Mouse (Mus musculus) embryonic facial prominence, embryonic 10.5 days (tissue): ENCODE results near the gene Chn1. TPM values are rescaled to one million over a fixed set of nuclear protein-coding genes. Genes with fewer than 3 reads are reported as not detected.

Experiments
- DNase-seq: peaks from one replicate; pipeline ENCODE4 v3.0.0-alpha.2; 2017; ENCODE audit warnings: low spot score
- H3K27ac ChIP-seq: fragments of 300-500 bp; sonication (generic); replicated peaks from 2 replicates; pipeline ENCODE4 v1.5.1; 2016; ENCODE audit warnings: mild to moderate bottlenecking
- H3K27me3 ChIP-seq: fragments of 300-500 bp; sonication (generic); replicated peaks from 2 replicates; pipeline ENCODE4 v1.6.1; 2016; ENCODE audit warnings: low read depth, mild to moderate bottlenecking; ENCODE audit not compliant: poor library complexity, severe bottlenecking
- H3K36me3 ChIP-seq: fragments of 300-500 bp; sonication (generic); replicated peaks from 2 replicates; pipeline ENCODE4 v1.6.1; 2016; ENCODE audit warnings: mild to moderate bottlenecking, moderate library complexity
- H3K4me1 ChIP-seq: fragments of 300-500 bp; sonication (generic); 2 replicates; pipeline ENCODE4 v1.6.1; 2016
- H3K4me3 ChIP-seq: fragments of 300-500 bp; sonication (generic); 2 replicates; pipeline ENCODE4 v1.5.1; 2016; ENCODE audit warnings: mild to moderate bottlenecking, moderate library complexity
- H3K9me3 ChIP-seq: fragments of 300-500 bp; sonication (generic); 2 replicates; pipeline ENCODE4 v1.6.1; 2016; ENCODE audit warnings: mild to moderate bottlenecking
- WGBS: fragments of 180-500 bp; shearing (Covaris S2); methylation state at CpG from one replicate; pipeline ENCODE4 v1.1.7; 2016; 5-methylcytosine and 5-hydroxymethylcytosine counted together
- polyA plus RNA-seq: library from polyadenylated mRNA; unstranded; fragments of >200 nt; fragmentation: Nextera tagmentation; extraction: Ambion mirVana; gene quantifications from 2 replicates; pipeline ENCODE4 v1.2.1, GENCODE M21; 2016

Gene Chn1
- polyA plus RNA-seq, 1 experiment from 2014 or later, result 38.2 TPM

DNA sequence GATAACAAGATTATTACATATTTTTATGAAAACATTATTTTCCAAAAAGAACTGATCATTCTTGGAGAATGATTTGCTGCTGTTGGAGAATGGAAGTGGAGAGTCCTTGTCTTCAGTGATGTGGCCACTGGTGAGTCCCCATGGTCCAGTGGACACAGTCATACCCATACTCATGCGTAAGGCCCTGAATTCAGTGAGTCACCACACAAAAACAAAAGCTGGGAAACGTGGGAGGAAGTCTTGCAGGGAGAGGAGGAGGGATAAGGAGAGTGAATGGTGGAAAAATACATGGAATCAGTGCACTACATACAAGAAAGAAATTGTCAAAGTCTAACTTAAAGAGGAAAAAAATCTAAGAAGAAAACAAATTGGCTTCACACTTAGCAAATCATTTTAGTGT, 47.3 kb downstream of the Chn1 start:
- no peak overlapping the region for H3K4me3 ChIP-seq

DNA sequence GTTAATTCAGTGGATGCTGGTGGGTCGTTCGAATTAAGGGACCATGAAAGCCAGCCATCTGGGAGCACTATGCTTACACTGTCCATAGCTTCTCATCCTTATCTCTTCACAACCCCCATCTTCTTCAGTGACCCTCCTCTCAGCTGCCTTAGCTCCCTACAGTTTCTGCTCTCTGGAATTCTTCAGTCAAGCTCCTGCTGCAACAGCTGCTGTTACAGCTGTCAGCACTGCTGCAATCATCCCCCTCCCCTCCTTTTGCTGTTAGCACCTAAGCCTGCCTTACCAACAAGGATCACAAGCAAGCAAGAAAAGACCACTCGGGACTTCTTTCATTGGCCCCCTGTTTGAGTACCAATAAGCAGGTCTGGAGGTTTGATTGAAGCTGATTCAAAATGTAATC, 50.2 kb downstream of the Chn1 start:
- DNase-seq, result no peak
- WGBS, result 78% methylated on average over 3 of the region's 3 CpGs

More for the DNA sequence above, 47.3 kb downstream of the Chn1 start:
- Histone ChIP-seq H3K4me1 (peaks cover 7% of the 10 kb centered on the region), H3K27me3 (no peaks in the 10 kb centered on the region), H3K9me3 (no peaks in the 10 kb centered on the region), H3K27ac (no peak overlapping the region), H3K36me3 (peaks cover 4% of the 10 kb centered on the region; the same call in 1 of the 2 replicates)
- 69% methylated on average over 2 of the region's 2 CpGs for WGBS
- no peak for DNase-seq

DNA sequence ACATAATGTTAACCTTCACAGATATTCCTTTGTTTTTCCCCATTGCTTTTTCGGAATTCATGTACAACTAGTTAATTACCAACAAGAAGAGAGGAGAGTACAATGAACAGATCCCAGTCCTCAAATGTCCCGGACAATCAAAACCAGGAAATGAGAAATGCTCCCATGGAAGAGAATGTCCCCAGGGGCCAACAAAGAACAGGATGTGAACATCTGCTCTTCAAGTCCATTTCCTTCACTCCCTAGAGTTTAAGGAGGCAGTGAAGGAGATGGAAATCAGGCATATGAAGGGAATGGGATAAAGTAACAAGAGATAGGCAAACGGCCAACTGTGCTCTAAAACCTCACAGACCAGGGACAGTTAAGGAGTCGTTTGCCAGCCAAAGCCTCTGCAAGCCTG, 53.3 kb downstream of the Chn1 start:
- Histone ChIP-seq H3K9me3 (no peaks in the 10 kb centered on the region), H3K27ac (no peak overlapping the region), H3K4me1 (peaks cover 23% of the 10 kb centered on the region), H3K27me3 (no peaks in the 10 kb centered on the region), H3K4me3 (no peak overlapping the region), H3K36me3 (no peaks in the 10 kb centered on the region)
- DNase-seq, result no peak
- WGBS, result 26% methylated on average over 4 of the region's 4 CpGs

More for the DNA sequence above, 50.2 kb downstream of the Chn1 start:
- Histone ChIP-seq H3K4me3 (no peak overlapping the region), H3K36me3 (no peaks in the 10 kb centered on the region), H3K9me3 (no peaks in the 10 kb centered on the region), H3K4me1 (peaks cover 23% of the 10 kb centered on the region), H3K27me3 (no peaks in the 10 kb centered on the region), H3K27ac (no peak overlapping the region; the same call in 1 of the 2 replicates)

DNA sequence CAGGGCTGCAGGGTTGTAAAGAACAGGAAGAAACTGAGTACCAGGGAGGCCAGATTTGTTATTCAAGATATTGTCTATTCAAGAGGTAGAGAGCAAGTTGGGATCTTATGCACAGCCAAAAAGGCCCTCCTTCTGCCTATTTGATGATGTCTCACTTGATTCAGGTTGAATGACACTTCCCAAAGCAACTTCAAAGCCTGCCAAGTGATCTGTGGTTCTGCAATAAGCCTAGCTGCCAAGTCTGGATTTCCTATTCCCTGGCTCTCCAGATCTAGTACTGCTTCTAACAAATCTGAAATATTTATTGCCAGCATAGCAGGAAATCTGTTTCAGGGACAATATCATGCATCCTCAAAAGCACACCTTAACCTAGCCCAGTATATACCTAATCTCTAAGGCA, 62.7 kb downstream of the Chn1 start:
- no peaks in the 10 kb centered on the region for H3K9me3 ChIP-seq
- no peaks in the 10 kb centered on the region for H3K27me3 ChIP-seq
- H3K36me3 ChIP-seq, result no peaks in the 10 kb centered on the region
- H3K27ac ChIP-seq, result no peak overlapping the region
- no peak overlapping the region for H3K4me3 ChIP-seq
- DNase-seq, result no peak
- no peaks in the 10 kb centered on the region for H3K4me1 ChIP-seq

DNA sequence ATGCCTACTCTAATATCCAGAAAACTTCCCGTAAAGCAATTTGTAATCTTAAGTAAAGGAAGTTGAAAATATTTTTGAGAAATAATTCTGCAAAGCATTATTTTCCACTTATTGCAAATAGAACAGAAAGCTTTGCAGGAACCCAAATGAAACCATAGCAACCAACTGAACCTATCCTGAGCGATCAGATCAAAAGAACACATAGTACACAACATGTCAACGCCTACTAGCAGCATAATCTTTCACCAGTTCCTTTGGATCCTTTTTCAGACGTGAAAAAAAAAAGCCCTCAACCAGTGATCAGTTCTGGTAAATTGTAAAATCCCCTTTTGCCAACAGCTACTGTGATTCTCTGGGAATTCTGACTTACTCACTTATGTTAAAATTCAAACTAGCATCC, 82.1 kb downstream of the Chn1 start:
- Histone ChIP-seq H3K27ac (no peak overlapping the region), H3K4me3 (no peak overlapping the region), H3K9me3 (no peaks in the 10 kb centered on the region), H3K27me3 (no peaks in the 10 kb centered on the region), H3K36me3 (peaks cover 7% of the 10 kb centered on the region), H3K4me1 (peaks cover 6% of the 10 kb centered on the region; the same call in 1 of the 2 replicates)
- 88% methylated on average over 4 of the region's 4 CpGs for WGBS
- no peak for DNase-seq

DNA sequence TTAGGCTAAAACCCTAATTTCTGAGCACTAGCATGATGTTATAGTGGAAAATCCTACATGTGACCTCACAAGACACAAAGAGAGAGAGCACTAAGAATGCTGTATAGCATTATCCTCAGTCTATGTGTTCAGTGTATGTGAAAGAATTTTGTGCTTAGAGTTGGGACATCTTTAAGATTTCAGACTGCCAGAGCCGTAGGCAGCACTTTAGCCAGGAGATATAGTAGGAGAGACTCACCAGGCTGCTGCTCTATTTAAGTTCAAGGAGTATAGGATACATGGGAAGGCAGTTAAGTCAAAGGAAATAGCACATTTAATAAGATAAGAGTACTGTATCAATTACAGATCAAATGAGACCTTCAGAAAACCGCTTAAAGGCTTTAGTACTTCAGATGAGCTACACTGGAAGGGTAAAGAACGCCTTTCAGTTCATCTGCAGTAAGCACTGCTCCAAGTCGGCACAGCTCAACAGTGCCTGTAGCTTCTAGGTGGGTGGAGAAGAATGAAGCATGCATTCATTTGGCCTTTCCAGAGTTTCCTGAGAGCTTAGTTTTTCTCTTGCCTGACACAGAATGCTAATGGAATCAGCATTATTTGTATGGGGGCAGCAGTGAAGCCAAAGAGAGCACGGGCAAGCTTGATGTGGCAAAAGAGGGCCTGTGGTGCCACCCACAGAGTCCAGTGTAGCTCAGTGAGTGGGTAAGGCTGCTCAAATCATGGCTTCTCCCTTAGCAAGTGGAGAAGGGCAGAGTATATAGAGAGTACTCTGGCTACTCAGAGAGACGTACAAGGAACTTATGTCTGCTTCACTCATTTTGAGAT, 84.2 kb downstream of the Chn1 start:
- no peak for DNase-seq
- Histone ChIP-seq H3K27ac (0 out of 2 replicates have a peak overlapping the region, but pooled peaks have one; percentile 2), H3K27me3 (no peaks in the 10 kb centered on the region), H3K4me3 (no peak overlapping the region), H3K9me3 (peaks cover 7% of the 10 kb centered on the region; the same call in 1 of the 2 replicates), H3K4me1 (peaks cover 6% of the 10 kb centered on the region; the same call in 1 of the 2 replicates), H3K36me3 (peaks cover 22% of the 10 kb centered on the region)
- 86% methylated on average over 6 of the region's 6 CpGs for WGBS

DNA sequence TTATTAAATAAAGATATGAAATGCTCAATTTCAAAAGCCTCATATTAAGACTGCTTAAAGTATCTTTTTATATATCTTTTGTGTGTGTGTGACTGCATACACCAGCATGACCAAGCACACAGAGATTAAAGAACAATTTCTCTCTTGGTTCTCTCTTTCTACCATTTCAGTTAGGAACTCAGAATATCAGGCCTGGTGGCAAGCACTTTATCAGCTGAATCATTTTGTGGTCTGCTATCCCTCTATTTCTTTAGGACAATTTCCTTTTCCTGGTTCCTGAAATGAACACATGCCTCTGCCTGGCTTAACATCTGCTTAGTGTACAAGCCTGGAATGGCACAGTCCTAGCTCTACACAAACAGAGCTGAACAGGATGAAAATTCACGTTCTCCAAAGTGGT, 92.6 kb downstream of the Chn1 start:
- Histone ChIP-seq H3K27ac (no peak overlapping the region), H3K27me3 (no peaks in the 10 kb centered on the region), H3K9me3 (peaks cover 2% of the 10 kb centered on the region; the same call in 1 of the 2 replicates), H3K4me1 (no peaks in the 10 kb centered on the region), H3K4me3 (no peak overlapping the region), H3K36me3 (peaks cover 11% of the 10 kb centered on the region)
- no peak for DNase-seq
- WGBS, result 64% methylated on average over 1 of the region's 1 CpGs

DNA sequence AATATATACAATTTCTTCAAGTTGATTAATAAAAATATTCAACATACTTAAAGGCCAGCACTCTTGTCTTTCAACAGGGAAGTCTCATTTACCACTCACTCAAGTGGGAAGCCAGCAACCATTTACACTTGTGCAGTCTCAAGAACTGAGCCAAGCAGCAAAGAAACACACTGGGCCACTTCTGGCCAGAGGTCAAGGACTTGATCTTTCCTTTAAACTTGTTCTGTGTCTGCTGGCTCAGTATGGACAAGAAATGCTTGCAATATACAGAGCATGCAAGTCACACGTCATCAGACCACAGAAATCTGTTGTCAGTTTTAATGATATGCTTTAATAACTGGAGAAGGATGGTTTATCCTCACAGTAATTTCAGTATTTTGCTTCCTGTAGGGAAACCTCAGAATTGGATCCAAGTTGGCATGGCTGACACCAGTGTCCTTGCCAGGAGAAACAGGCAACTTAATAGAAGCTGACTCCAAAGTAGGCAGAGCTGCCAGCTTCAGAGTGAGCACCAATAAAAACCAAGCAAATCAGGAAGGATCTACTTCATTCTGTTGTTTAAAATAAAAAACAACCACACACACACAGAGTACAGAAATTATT, 94.6 kb downstream of the Chn1 start:
- Histone ChIP-seq H3K4me1 (no peaks in the 10 kb centered on the region), H3K9me3 (no peaks in the 10 kb centered on the region), H3K36me3 (peaks cover 2% of the 10 kb centered on the region; the same call in 1 of the 2 replicates), H3K27ac (no peak overlapping the region), H3K4me3 (no peak overlapping the region), H3K27me3 (no peaks in the 10 kb centered on the region)
- no peak for DNase-seq
- whole genome bisulfite sequencing, result 86% methylated on average over 1 of the region's 1 CpGs

DNA sequence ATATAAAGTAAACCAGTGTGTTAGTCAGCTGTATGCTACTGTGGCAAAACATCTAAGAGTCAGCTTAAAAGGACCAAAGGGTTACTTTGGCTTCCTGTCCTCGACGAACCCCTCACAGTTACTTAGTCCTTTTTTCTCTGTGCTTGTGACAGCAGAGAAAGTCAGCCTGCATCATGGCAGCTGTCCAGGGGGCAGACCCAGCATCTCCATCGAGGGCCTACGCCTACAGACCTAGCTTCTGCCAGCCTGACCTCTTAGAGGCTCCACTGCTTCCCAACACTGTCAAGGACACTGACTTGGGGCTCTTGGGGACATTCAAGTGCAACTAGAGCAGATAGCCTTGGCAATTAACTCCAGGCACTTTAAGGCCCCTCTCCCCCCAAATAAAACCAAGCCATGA, 106.5 kb downstream of the Chn1 start:
- no peak overlapping the region for H3K27ac ChIP-seq
- 77% methylated on average over 4 of the region's 4 CpGs for WGBS
- no peaks in the 10 kb centered on the region for H3K9me3 ChIP-seq
- H3K4me1 ChIP-seq, result no peaks in the 10 kb centered on the region; the same call in 1 of the 2 replicates
- H3K27me3 ChIP-seq, result no peaks in the 10 kb centered on the region
- H3K4me3 ChIP-seq, result no peak overlapping the region
- 0 out of 2 replicates have a peak, but pooled peaks cover 3% of the 10 kb centered on the region for H3K36me3 ChIP-seq
- no peak for DNase-seq

DNA sequence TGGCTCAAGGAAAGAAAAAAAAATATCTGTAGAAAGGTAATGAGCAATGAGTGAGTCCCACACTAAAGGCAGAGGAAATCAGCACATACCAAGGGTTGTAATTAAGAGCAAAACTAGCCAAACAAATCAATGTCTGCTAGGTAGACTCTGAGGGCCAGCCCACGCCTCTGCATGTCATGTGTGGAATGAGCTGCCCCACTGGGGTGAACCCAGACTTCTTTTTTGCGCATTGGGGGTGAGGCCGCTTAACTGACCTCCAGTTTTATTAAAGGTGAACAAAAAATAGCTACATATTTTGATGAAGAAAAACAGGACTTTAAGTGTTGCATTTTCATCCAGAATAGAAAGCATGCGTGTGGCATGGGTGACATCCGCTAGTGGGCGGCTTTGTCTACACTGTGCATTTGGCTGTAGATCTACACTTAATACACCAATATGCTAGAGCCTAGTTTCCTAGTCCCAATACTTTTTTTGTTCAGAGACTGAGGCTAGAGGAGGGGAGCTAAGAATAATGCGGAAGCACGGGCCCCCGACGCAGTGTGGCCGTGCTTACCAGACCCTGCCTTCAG, 114.5 kb downstream of the Chn1 start:
- Histone ChIP-seq H3K36me3 (no peaks in the 10 kb centered on the region), H3K27ac (no peak overlapping the region; the same call in 1 of the 2 replicates), H3K27me3 (no peaks in the 10 kb centered on the region), H3K9me3 (no peaks in the 10 kb centered on the region), H3K4me1 (peaks cover 30% of the 10 kb centered on the region), H3K4me3 (no peak overlapping the region; the same call in 1 of the 2 replicates)
- no peak for DNase-seq
- WGBS, result 91% methylated on average over 11 of the region's 11 CpGs

DNA sequence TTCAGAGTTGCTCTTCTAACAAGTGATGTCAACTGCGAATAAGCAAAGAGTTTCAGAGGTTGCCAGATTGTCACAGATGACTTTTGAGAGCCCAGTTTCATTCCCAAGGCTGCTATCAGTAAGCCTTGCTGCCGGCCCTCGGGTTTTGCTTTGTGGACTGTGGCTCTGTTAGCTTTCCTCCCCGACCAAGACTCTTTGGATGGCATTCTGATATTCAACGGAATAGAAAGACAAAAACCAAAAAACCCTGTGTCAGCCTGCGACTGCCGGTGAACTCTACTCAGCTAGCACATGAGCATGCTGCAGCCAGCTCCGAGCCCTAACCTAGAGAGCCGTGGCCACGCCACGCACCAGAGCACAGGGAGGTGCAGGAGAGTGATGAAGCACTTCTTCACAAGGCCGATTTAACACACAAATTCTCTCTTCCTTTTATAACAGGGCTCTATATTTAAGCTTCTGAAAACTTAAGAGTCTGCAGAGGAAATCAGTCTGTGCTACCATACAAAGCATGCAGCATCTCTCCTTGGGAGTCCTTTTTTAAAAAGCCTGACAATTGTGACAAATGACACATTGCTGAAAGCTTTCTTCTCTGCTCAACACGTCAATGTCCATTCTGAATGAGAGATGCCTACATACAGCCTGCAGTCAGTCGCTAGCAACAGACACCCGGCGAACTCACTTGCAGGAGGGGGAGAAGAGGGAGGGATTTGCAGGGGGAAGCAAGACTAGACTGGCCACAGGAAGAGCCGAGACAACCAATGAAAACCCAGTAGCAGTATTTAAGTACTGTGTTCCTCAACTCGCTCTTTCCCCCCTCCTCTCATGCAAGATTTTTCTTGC, 115.2 kb downstream of the Chn1 start:
- no peak overlapping the region; the same call in 1 of the 2 replicates for H3K4me3 ChIP-seq

DNA sequence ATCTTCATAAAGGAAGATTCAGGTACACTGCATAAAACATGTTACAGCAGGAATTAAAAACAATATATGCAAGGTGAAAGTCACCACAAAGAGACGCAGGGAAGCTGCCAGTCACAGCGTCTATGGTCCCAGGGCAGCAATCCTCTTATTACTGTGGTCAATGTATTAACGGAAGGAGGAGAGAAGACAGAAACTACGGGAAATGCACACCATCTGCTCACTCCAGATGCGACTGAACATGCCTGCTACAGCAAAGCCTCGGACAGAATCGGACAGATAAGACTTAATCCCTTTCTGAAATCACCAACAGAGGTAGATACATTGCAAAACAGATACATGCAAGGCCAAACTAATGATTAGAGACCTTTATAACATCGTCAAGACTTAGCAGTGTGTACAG, 116.1 kb downstream of the Chn1 start:
- no peak overlapping the region for H3K4me3 ChIP-seq
- DNase-seq, result no peak
- peaks cover 30% of the 10 kb centered on the region for H3K4me1 ChIP-seq
- no peak overlapping the region for H3K27ac ChIP-seq
- WGBS, result 87% methylated on average over 8 of the region's 8 CpGs
- H3K36me3 ChIP-seq, result no peaks in the 10 kb centered on the region
- H3K9me3 ChIP-seq, result no peaks in the 10 kb centered on the region
- H3K27me3 ChIP-seq, result no peaks in the 10 kb centered on the region

More for the DNA sequence above, 115.2 kb downstream of the Chn1 start:
- Histone ChIP-seq H3K4me1 (peaks cover 30% of the 10 kb centered on the region), H3K27ac (0 out of 2 replicates have a peak overlapping the region, but pooled peaks have one; percentile 45), H3K36me3 (no peaks in the 10 kb centered on the region), H3K9me3 (no peaks in the 10 kb centered on the region), H3K27me3 (no peaks in the 10 kb centered on the region)
- DNase-seq, result peak; percentile 49
- 58% methylated on average over 18 of the region's 18 CpGs for WGBS
